Mouse (Mus musculus) embryonic facial prominence, embryonic 12.5 days (tissue): Measurements from ENCODE around the gene Trdmt1. TPM values are rescaled to one million over a fixed set of nuclear protein-coding genes. Genes with fewer than 3 reads are reported as not detected.

Experiments used
- ATAC-seq: fragments of 200-750 bp; cut with Nextera tagmentation; 2 replicates; pipeline ENCODE4 v1.8.0; 2017; ENCODE audit not compliant: insufficient number of reproducible peaks, insufficient read depth, low FRiP score, low TSS enrichment
- H3K27ac ChIP-seq: fragments of 300-500 bp; sonication (generic); 2 replicates; pipeline ENCODE4 v1.5.1; 2016; ENCODE audit warnings: mild to moderate bottlenecking
- H3K27me3 ChIP-seq: fragments of 300-500 bp; sonication (generic); 2 replicates; pipeline ENCODE4 v1.6.1; 2016; ENCODE audit warnings: mild to moderate bottlenecking, moderate library complexity
- H3K36me3 ChIP-seq: fragments of 300-500 bp; sonication (generic); 2 replicates; pipeline ENCODE4 v1.6.1; 2016; ENCODE audit warnings: mild to moderate bottlenecking
- H3K4me1 ChIP-seq: fragments of 300-500 bp; sonication (generic); 2 replicates; pipeline ENCODE4 v1.6.1; 2016
- H3K4me2 ChIP-seq: fragments of 300-500 bp; sonication (generic); replicated peaks from 2 replicates; pipeline ENCODE4 v1.6.1; 2016; ENCODE audit warnings: mild to moderate bottlenecking, moderate library complexity
- H3K4me3 ChIP-seq: fragments of 300-500 bp; sonication (generic); 2 replicates; pipeline ENCODE4 v1.5.1; 2016; ENCODE audit warnings: mild to moderate bottlenecking
- H3K9ac ChIP-seq: fragments of 300-500 bp; sonication (generic); 2 replicates; pipeline ENCODE4 v1.6.1; 2016; ENCODE audit warnings: mild to moderate bottlenecking, moderate library complexity
- H3K9me3 ChIP-seq: fragments of 300-500 bp; sonication (generic); 2 replicates; pipeline ENCODE4 v1.6.1; 2016; ENCODE audit warnings: mild to moderate bottlenecking, moderate library complexity
- WGBS: fragments of 180-500 bp; shearing (Covaris S2); methylation state at CpG from one replicate; pipeline ENCODE4 v1.1.7; 2016; 5-methylcytosine and 5-hydroxymethylcytosine counted together
- polyA plus RNA-seq: library from polyadenylated mRNA; unstranded; fragments of >200 nt; fragmentation: Nextera tagmentation; extraction: Ambion mirVana; gene quantifications from 2 replicates; pipeline ENCODE4 v1.2.1, GENCODE M21; 2016

Gene Trdmt1
- polyA plus RNA-seq, 1 experiment from 2014 or later = 7.3 TPM

DNA sequence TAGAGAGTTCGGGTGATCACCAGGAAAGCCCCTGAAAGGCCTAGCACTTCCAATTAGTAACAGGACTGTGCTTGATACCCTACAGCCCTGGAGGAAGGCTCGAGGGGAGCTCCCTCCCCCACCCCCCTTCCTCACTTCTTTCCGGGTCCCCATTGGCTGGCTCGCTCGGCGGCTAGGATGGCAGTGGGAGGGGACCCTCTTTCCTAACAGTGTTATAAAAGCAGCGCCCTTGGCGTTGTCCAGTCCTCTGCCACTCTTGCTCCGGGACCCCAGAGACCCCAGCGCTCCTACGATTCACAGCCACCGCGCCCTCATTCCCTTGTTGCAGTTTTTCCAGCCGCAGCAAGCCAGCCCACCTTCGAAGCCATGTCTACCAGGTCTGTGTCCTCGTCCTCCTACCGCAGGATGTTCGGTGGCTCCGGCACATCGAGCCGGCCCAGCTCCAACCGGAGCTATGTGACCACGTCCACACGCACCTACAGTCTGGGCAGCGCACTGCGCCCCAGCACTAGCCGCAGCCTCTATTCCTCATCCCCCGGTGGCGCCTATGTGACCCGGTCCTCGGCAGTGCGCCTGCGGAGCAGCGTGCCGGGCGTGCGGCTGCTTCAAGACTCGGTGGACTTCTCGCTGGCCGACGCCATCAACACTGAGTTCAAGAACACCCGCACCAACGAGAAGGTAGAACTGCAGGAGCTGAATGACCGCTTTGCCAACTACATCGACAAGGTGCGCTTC lies 29.8 kb upstream of the Trdmt1 start:
- Histone ChIP-seq H3K27me3 (no peaks in the 10 kb centered on the region), H3K4me1 (peaks cover 16% of the 10 kb centered on the region; the same call in 1 of the 2 replicates), H3K9me3 (no peaks in the 10 kb centered on the region), H3K27ac (peak overlapping the region; percentile 96), H3K4me3 (peak overlapping the region; percentile 72), H3K36me3 (peaks cover 17% of the 10 kb centered on the region), H3K4me2 (peak overlapping the region; percentile 74), H3K9ac (peak overlapping the region; percentile 84)
- peak; percentile 94 for ATAC-seq
- WGBS = under 1% methylated on average over 46 of the region's 46 CpGs

DNA sequence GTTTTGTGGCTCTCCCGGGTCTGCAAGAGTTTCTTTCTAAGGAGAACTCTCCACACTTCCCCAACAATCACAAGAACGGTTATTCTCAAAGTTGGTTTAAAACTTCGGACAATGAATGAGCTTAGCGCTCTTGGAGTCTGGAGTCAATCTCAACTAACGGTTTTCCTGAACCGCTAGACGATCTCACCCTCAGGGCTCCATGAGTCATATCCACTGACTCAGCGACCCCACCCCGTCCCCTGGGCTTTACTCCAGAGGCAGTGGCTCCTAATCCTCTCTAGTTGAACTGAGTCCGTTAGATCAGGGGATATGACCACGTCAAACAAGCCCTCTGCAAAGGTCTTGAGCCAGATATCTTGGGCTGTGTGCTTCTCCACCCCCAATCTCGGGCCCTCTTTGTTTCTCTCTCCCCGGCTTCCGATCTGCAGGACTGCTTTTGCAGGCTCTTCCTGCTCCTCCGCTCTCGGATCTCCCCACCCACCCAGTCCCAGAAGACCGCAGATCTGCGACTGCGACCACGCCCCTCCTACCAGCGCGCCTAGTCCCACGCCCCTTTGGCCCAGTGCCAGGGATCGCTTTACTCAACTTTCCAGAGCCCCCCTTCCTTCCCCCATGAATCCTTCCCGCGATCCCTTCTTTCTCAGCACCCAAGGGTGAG lies 29.1 kb upstream of the Trdmt1 start, which contains the start of gene Vim:
TSS of gene Vim (plus strand) at position 520 of the 658 bp plus-strand sequence.
- Histone ChIP-seq H3K4me2 (peak within 1 kb of the TSS; percentile 74), H3K27me3 (no peaks in the 10 kb centered on the region), H3K9ac (peak within 1 kb of the TSS; percentile 84), H3K27ac (peak within 1 kb of the TSS; percentile 96), H3K4me1 (peaks cover 16% of the 10 kb centered on the region; the same call in 1 of the 2 replicates), H3K36me3 (peaks cover 12% of the 10 kb centered on the region), H3K4me3 (peak within 1 kb of the TSS; percentile 72), H3K9me3 (no peaks in the 10 kb centered on the region)
- WGBS = under 1% methylated on average over 26 of the region's 26 CpGs
- ATAC-seq = peak; percentile 93

DNA sequence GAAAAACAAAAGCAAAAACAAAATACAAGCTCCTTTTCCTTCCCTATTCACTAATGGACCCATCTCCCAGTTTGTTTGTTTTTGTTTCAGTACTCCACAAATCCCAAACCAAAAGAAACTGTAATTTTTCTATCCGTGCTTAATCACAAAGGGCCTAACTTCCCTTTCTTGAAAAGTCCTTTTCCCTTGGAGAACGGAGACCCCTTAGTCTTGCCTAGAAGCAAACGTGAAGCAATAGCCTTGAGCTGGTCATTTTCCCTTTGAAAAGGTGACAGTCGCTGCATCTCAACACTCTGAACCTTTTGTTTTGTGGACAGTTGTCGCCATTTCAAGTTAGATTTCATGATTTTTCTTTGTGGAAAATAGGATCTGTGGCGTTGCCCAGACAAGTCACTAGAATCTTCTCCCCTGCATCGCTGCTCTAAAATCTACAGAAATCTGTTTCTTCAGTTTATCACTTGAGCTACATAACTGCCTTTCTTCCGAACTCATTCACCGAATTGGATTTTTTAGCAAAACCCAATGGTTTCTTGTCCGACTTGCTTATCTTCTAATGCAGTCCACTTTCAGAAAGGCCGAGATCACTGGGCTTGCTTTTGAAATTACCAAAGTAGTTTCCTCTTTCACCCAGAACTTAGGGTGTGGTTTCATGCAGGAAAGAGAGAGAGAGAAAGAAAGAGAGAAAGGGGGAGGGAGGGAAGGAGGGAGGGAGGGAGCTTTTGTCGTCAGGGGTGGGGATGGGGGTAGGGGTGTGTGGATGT lies 28.4 kb upstream of the Trdmt1 start:
- Histone ChIP-seq H3K4me2 (peak overlapping the region; percentile 74), H3K9ac (peak overlapping the region; percentile 84), H3K27me3 (no peaks in the 10 kb centered on the region), H3K36me3 (peaks cover 6% of the 10 kb centered on the region), H3K9me3 (no peaks in the 10 kb centered on the region), H3K4me3 (peak overlapping the region; percentile 72), H3K27ac (peak overlapping the region; percentile 96), H3K4me1 (peaks cover 16% of the 10 kb centered on the region; the same call in 1 of the 2 replicates)
- ATAC-seq = 0 out of 2 replicates have a peak, but pooled peaks have one; percentile 4
- WGBS = 7% methylated on average over 12 of the region's 12 CpGs

DNA sequence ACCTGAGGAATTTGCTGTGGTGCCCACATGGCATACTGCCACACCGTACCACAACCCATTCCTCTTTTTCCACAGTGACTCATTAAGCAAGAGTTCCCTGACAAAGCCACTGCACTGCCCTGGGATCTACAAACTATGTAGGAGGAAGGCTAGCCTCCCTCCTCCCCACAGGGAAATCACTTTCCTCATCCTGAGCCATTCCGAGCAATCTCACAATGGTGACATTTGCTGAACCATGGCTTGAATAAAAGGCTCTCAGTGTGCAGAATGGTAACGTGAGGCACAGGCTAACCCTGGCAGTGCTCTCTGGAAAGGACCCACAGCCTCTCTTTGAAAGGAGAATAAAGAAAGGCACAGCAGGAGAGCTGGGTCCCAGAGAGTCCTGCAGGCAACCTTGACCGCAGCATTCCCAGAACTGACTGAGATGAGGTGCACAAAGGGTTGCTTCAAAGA lies 27.7 kb upstream of the Trdmt1 start:
- Histone ChIP-seq H3K4me2 (peak overlapping the region; percentile 74; the same call in 1 of the 2 replicates), H3K9me3 (no peaks in the 10 kb centered on the region), H3K27me3 (no peaks in the 10 kb centered on the region), H3K36me3 (peaks cover 2% of the 10 kb centered on the region; the same call in 1 of the 2 replicates), H3K9ac (no peak overlapping the region), H3K4me3 (no peak overlapping the region), H3K4me1 (peaks cover 16% of the 10 kb centered on the region; the same call in 1 of the 2 replicates), H3K27ac (peak overlapping the region; percentile 96; the same call in 1 of the 2 replicates)
- no peak for ATAC-seq
- WGBS = 24% methylated on average over 4 of the region's 4 CpGs

DNA sequence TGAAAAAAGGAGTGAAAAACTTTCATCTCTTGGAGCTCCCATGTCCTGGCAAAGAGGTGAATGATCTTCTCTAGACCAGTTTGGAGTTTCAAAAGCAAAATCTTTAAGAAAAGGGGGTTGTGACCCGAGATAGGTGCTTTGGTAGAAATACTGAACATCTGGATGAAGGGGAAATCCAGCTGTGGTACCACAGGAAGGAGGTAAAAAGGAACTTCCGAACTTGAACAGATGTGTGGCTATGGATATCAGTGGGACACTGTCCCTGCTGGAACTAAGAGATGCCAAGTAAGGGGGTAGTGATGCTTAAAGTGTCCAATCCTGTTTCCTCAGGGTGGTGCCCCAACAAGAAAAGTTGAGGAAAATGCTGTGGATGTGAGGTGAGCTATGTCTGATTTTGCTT lies 25.7 kb upstream of the Trdmt1 start:
- no peaks in the 10 kb centered on the region for H3K27me3 ChIP-seq
- no peak overlapping the region for H3K9ac ChIP-seq
- H3K4me3 ChIP-seq = no peak overlapping the region
- no peaks in the 10 kb centered on the region for H3K36me3 ChIP-seq
- H3K27ac ChIP-seq = no peak overlapping the region
- H3K4me2 ChIP-seq = no peak overlapping the region
- WGBS = 66% methylated on average over 2 of the region's 2 CpGs
- ATAC-seq = no peak
- no peaks in the 10 kb centered on the region for H3K9me3 ChIP-seq
- H3K4me1 ChIP-seq = peaks cover 12% of the 10 kb centered on the region; the same call in 1 of the 2 replicates

DNA sequence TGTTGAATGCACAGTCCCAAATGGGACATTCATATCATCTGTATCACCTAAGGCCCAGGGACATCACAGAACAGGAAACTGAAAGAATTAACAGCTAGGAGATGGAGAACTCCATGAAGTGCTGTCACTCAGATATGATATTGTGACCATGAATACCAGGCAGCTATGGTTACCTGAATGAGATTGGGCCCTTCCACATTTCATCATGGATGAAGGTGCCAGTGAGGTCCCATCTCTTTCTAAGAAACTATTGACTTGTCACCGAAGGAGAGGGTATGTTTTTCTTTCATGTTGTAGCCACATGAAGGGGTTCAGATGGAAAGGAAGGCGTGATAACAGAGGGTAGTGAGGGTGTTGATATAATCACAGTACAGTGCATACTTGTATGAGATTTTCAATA lies 15.9 kb upstream of the Trdmt1 start:
- Histone ChIP-seq H3K4me3 (no peak overlapping the region), H3K27ac (no peak overlapping the region), H3K4me2 (no peak overlapping the region), H3K27me3 (no peaks in the 10 kb centered on the region), H3K4me1 (no peaks in the 10 kb centered on the region), H3K9me3 (no peaks in the 10 kb centered on the region), H3K36me3 (no peaks in the 10 kb centered on the region), H3K9ac (no peak overlapping the region)
- no peak for ATAC-seq
- 84% methylated on average over 2 of the region's 2 CpGs for WGBS

DNA sequence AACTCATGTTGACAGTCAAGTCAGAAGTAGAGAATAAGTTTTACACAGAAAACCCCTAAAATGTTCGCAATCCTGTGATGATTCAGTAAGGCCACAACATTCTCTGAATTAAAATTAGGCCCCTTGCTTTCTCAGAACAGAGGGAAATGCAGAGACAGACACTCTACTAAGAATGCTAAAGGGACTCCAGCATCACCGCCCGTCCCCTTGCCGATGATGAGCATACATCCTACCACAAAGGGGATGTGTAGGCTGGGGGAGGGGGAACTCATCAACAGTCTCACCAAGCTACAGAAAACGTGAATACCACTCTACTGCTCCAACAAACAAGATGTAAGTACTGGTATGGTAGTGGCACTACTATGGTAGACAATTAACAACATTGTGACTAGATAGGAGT lies 15.3 kb upstream of the Trdmt1 start:
- Histone ChIP-seq H3K9ac (no peak overlapping the region), H3K27ac (no peak overlapping the region), H3K4me2 (no peak overlapping the region), H3K4me3 (no peak overlapping the region), H3K4me1 (no peaks in the 10 kb centered on the region), H3K9me3 (no peaks in the 10 kb centered on the region), H3K27me3 (no peaks in the 10 kb centered on the region), H3K36me3 (no peaks in the 10 kb centered on the region)
- no peak for ATAC-seq
- WGBS = 79% methylated on average over 5 of the region's 5 CpGs

DNA sequence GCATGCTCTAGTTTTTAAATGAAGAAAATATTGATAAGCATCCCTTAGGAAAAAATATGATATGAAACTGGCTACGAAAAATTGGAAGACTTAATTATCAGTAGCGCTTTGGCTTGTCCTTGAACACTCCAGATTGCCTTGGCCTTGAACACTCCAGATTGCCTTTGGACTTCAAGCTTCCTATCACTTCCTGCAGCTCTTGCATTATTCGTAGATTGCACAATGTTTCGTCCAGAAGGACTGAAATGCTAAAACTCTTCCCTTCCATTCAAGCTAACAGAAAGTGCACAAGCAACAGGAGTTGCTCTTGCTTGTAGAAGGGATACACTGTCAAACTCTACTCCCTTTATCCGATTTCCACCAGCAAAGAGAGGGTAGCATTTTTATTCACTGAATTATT lies 14.8 kb upstream of the Trdmt1 start:
- Histone ChIP-seq H3K27me3 (no peaks in the 10 kb centered on the region), H3K9me3 (no peaks in the 10 kb centered on the region), H3K4me2 (no peak overlapping the region), H3K27ac (no peak overlapping the region), H3K4me1 (no peaks in the 10 kb centered on the region; the same call in 1 of the 2 replicates), H3K9ac (no peak overlapping the region), H3K36me3 (no peaks in the 10 kb centered on the region), H3K4me3 (no peak overlapping the region)
- ATAC-seq = no peak
- WGBS = 86% methylated on average over 5 of the region's 5 CpGs

DNA sequence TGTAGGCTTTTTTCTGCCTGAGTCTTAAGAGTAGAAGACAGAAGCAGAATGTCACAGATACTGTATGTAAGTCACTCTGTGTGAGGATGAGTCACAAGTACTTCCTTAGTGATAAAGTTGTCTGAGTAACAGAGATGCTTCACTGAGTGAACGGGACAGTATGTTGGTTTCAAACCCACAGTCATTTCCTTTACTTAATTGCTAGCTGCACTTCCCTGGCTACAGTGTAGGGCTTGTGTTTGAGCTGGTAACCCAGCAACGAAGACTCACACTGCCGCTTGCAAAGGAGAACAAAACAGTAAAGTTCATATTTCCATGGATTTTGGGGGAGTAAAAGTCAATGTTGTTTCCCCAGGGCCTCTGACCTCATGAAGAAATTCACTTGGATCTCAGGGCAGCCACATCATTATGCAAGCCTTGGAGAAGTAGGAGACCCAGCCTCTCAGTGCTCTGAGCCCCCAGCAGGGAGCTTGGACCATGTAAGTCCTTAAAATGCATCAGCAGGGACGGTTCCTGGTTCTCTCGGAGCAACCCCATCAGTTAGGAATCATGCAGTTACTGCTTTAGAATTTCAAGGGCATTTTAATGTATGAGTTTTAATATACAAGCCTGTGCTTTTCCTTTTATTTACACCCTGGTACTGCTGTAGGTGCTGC lies 14.3 kb upstream of the Trdmt1 start:
- peaks cover 5% of the 10 kb centered on the region; the same call in 1 of the 2 replicates for H3K4me1 ChIP-seq
- H3K27me3 ChIP-seq = no peaks in the 10 kb centered on the region
- no peak overlapping the region for H3K4me3 ChIP-seq
- WGBS = 34% methylated on average over 5 of the region's 5 CpGs
- H3K9ac ChIP-seq = no peak overlapping the region
- no peak overlapping the region for H3K27ac ChIP-seq
- H3K4me2 ChIP-seq = no peak overlapping the region
- no peaks in the 10 kb centered on the region for H3K36me3 ChIP-seq
- H3K9me3 ChIP-seq = no peaks in the 10 kb centered on the region
- ATAC-seq = no peak

DNA sequence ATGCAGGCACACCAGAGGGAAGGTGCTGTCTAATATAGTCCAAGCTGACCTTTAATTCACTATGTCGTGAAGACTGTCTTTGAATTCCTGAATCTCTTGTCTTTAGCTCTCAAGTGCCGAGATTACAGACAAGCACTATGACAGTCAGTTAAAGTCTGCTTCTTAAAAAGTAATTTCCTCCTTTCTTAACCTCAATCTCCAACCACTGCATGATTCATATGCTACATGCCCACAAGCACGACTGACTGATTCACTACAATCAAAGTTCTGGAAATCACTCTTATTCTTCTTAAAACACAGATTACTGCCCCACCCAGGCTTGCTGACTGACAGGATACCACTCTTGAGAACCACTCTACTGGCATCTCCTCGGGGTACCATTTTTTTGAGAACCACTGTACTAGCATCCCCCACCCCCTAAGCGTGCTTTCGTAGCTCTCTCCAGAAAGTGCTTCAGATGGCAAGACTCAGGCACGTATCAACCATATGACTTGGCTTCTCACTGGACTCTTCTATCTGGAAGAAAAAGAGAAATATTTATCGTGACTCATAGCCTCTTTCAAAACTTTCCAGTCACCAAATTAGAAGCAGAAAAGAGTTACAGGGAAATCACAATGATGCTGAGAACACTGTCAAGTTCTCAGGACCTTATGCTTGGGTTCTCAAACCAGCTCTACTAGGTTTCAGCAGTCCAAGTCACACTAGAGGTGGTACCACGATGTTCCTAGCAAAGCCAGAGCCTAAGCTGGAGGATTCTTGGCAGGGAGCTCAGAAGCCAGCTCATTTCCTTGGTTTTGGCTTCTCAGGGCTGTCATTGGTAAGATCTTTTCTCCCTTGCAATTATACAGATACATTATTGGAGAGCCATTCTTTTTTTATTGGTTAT lies 12.9 kb upstream of the Trdmt1 start:
- Histone ChIP-seq H3K9me3 (no peaks in the 10 kb centered on the region), H3K9ac (no peak overlapping the region), H3K4me2 (no peak overlapping the region), H3K36me3 (no peaks in the 10 kb centered on the region), H3K27me3 (no peaks in the 10 kb centered on the region), H3K27ac (0 out of 2 replicates have a peak overlapping the region, but pooled peaks have one; percentile 50), H3K4me1 (peaks cover 5% of the 10 kb centered on the region; the same call in 1 of the 2 replicates), H3K4me3 (no peak overlapping the region)
- ATAC-seq = no peak
- 82% methylated on average over 9 of the region's 9 CpGs for WGBS
